26 mouse cellular contexts compared by ENCODE assay signal in genomic region chr6:147064226-147064943, GRCm38 (mm10). TPM values are rescaled to one million over a fixed set of nuclear protein-coding genes. Genes with fewer than 3 reads are reported as not detected.
DNase-seq lines count a peak whose midpoint lies in the region; ATAC-seq and TF ChIP-seq lines count a peak whose summit lies in the region.
"Had no signal": no experiment of that assay in that cellular context is flagged by ENCODE, and none has a peak within 500 bp of the region (broad histone marks: within the 10 kb centered on the region; RNA-seq: fewer than 3 reads in every experiment).

No protein-coding gene starts in this region.

- ATAC-seq in intestine, embryonic 16.5 days: peak; percentile 73
- ATAC-seq: activated CD4-positive, CD25-positive, alpha-beta regulatory T cell, adult 4 months; forebrain, embryonic 14.5 days; midbrain, embryonic 15.5 days had no signal

- peaks cover 8% of the 10 kb centered on the region; the same call in 1 of the 2 replicates for H3K36me3 ChIP-seq in intestine, embryonic 16.5 days (ENCODE audit: control insufficient read depth, insufficient read depth, low read length)

- no peak overlapping the region for H3K4me3 ChIP-seq in gastrocnemius, adult 2 months
- H3K4me3 ChIP-seq in brown adipose tissue, adult 24 weeks (ENCODE audit: insufficient read depth, low read depth, low read length): no peak overlapping the region
- H3K4me3 ChIP-seq in intestine, embryonic 16.5 days (ENCODE audit: low read length): no peak overlapping the region
- H3K4me3 ChIP-seq: heart, embryonic 13.5 days; hindbrain, embryonic 13.5 days; left cerebral cortex, adult 2 months; lung, embryonic 15.5 days; midbrain, embryonic 15.5 days; neural tube, embryonic 12.5 days had no signal

- no peaks in the 10 kb centered on the region for H3K27me3 ChIP-seq in intestine, embryonic 16.5 days (replicated peaks; ENCODE audit: control insufficient read depth, insufficient read depth, low read length)
- H3K27me3 ChIP-seq: heart, embryonic 13.5 days; hindbrain, embryonic 13.5 days; lung, embryonic 15.5 days; midbrain, embryonic 15.5 days; neural tube, embryonic 12.5 days had no signal

- H3K9ac ChIP-seq in intestine, embryonic 16.5 days (ENCODE audit: low read depth, low read length): no peak overlapping the region
- H3K9ac ChIP-seq: heart, embryonic 13.5 days; hindbrain, embryonic 13.5 days; liver, embryonic 14.5 days; lung, embryonic 15.5 days; midbrain, embryonic 15.5 days; neural tube, embryonic 12.5 days had no signal

- intact Hi-C loops in gastrocnemius, adult 2 months (cut with DNase I): no loop called here

- DNase-seq in gastrocnemius, adult 2 months: no peak
- no peak for DNase-seq in gastrocnemius, adult 8-10 months (ENCODE audit: low spot score in 2 of 2)
- peak; percentile 68 for DNase-seq in kidney, adult 9 months
- DNase-seq in kidney, postnatal 10 days: no peak
- no peak for DNase-seq in layer of hippocampus, adult 11-12 months (ENCODE audit: low spot score)
- DNase-seq: B cell, adult 2 months; cerebellum, adult 9-10 months; right cerebral cortex, adult 18-20 months; thymus, adult 18-20 months; thymus, postnatal 4 days had no signal

- H3K4me2 ChIP-seq in intestine, embryonic 16.5 days (ENCODE audit: low read depth, low read length): no peak overlapping the region
- H3K4me2 ChIP-seq: heart, embryonic 13.5 days; hindbrain, embryonic 13.5 days; lung, embryonic 15.5 days; midbrain, embryonic 15.5 days; neural tube, embryonic 12.5 days had no signal

- no peak for TF ChIP-seq CTCF in gastrocnemius, adult 2 months (IDR thresholded peaks at IDR 0.05)

- H3K4me1 ChIP-seq in brown adipose tissue, adult 24 weeks (ENCODE audit: control insufficient read depth, insufficient read depth, insufficient read length, low read length): no peaks in the 10 kb centered on the region
- no peaks in the 10 kb centered on the region for H3K4me1 ChIP-seq in intestine, embryonic 16.5 days (ENCODE audit: control insufficient read depth, insufficient read depth, low read length)
- H3K4me1 ChIP-seq: heart, embryonic 13.5 days; lung, embryonic 15.5 days; midbrain, embryonic 15.5 days had no signal

- 76% methylated on average over 10 of the region's 10 CpGs for WGBS in intestine, embryonic 16.5 days

- H3K27ac ChIP-seq in gastrocnemius, adult 2 months: peak overlapping the region; percentile 73
- peak overlapping the region; percentile 52; the same call in 1 of the 2 replicates for H3K27ac ChIP-seq in brown adipose tissue, adult 24 weeks (replicated peaks; ENCODE audit: low read depth, low read length)
- H3K27ac ChIP-seq in intestine, embryonic 16.5 days (ENCODE audit: low read length): peak overlapping the region; percentile 26; the same call in 1 of the 2 replicates
- H3K27ac ChIP-seq: heart, embryonic 13.5 days; hindbrain, embryonic 13.5 days; left cerebral cortex, adult 2 months; liver, embryonic 14.5 days; lung, embryonic 15.5 days; macrophage; midbrain, embryonic 15.5 days; neural tube, embryonic 12.5 days had no signal

- no peaks in the 10 kb centered on the region for H3K9me3 ChIP-seq in intestine, embryonic 16.5 days (ENCODE audit: control insufficient read depth, low read length)
- H3K9me3 ChIP-seq: heart, embryonic 13.5 days; hindbrain, embryonic 13.5 days; lung, embryonic 15.5 days; midbrain, embryonic 15.5 days; neural tube, embryonic 12.5 days had no signal

RNA-seq across cellular contexts. Expression of gene Mrps35, which starts 21.8 kb away (rescaled TPM):
- total RNA-seq in gastrocnemius, adult 2 months (2021): 10 to 100 TPM; 37.4 to 52.4 TPM
- total RNA-seq in gastrocnemius, adult 8-10 months (2022): 10 to 100 TPM; 27.0 to 41.8 (median 39.7) TPM
- 236 and 327 TPM in 2 replicates for polyA plus RNA-seq in brown adipose tissue, adult 24 weeks (2012; ENCODE audit: insufficient read depth, insufficient read length, missing spikeins)
- 164 and 182 TPM in 2 replicates for polyA plus RNA-seq in intestine, embryonic 16.5 days (2015; fragmentation: Nextera tagmentation; extraction: Ambion mirVana)

RNA-seq across cellular contexts. Expression of gene Mansc4, which starts 22.4 kb away (rescaled TPM):
- not detected for total RNA-seq in gastrocnemius, adult 2 months (2021)
- under 1 TPM in 2 of 4 experiments, not detected in 2; 0.27 to 0.29 TPM for total RNA-seq in gastrocnemius, adult 8-10 months (2022)
- polyA plus RNA-seq in brown adipose tissue, adult 24 weeks (2012; ENCODE audit: insufficient read depth, insufficient read length, missing spikeins): not detected in 2 replicates
- 1.5 and 2.3 TPM in 2 replicates for polyA plus RNA-seq in intestine, embryonic 16.5 days (2015; fragmentation: Nextera tagmentation; extraction: Ambion mirVana)
- total RNA-seq: gastrocnemius, postnatal 10 days; granulocyte monocyte progenitor cell, adult 5-6 weeks; heart, postnatal 14 days; left cerebral cortex, adult 2 months; MEL had no signal
- polyA plus RNA-seq: liver, embryonic 14.5 days; macrophage had no signal

RNA-seq across cellular contexts. Expression of gene Klhl42, which starts 26.8 kb away (rescaled TPM):
- total RNA-seq in gastrocnemius, adult 2 months (2021): 1 to 10 TPM; 1.7 to 2.2 TPM
- 1 to 10 TPM; 1.2 to 2.0 (median 1.4) TPM for total RNA-seq in gastrocnemius, adult 8-10 months (2022)
- polyA plus RNA-seq in brown adipose tissue, adult 24 weeks (2012; ENCODE audit: insufficient read depth, insufficient read length, missing spikeins): 6.2 and 11.4 TPM in 2 replicates
- polyA plus RNA-seq in intestine, embryonic 16.5 days (2015; fragmentation: Nextera tagmentation; extraction: Ambion mirVana): 4.6 and 5.2 TPM in 2 replicates

RNA-seq across cellular contexts. Expression of gene Rep15, which starts 32.0 kb away (rescaled TPM):
- total RNA-seq in gastrocnemius, adult 2 months (2021): under 1 TPM; 0.59 to 0.66 TPM
- total RNA-seq in gastrocnemius, adult 8-10 months (2022): under 1 TPM; 0.34 to 0.68 (median 0.51) TPM
- polyA plus RNA-seq in brown adipose tissue, adult 24 weeks (2012; ENCODE audit: insufficient read depth, insufficient read length, missing spikeins): not detected in 2 replicates
- 9.7 and 11.0 TPM in 2 replicates for polyA plus RNA-seq in intestine, embryonic 16.5 days (2015; fragmentation: Nextera tagmentation; extraction: Ambion mirVana)
